Mouse (Mus musculus) kidney, adult 18-20 months (tissue): Measurements from ENCODE around the gene Gnl1.
"Not testable (repeated sequence)": the region's sequence is repeated elsewhere in the genome, so short reads cannot be mapped to it uniquely, and the experiment has no call there.

Experiments used
- DNase-seq: peaks from one replicate; pipeline ENCODE4 v3.0.0; 2021

The Gnl1 gene

GRCm38 (mm10) chr17:35979401-35980362 is at the start of gene Gnl1, which contains the start of gene Prr3:
Gene Gnl1 (plus strand): TSS chr17:35979851.
Gene Prr3 (minus strand): TSS chr17:35980236.
- peak; percentile 96 for DNase-seq

DNA sequence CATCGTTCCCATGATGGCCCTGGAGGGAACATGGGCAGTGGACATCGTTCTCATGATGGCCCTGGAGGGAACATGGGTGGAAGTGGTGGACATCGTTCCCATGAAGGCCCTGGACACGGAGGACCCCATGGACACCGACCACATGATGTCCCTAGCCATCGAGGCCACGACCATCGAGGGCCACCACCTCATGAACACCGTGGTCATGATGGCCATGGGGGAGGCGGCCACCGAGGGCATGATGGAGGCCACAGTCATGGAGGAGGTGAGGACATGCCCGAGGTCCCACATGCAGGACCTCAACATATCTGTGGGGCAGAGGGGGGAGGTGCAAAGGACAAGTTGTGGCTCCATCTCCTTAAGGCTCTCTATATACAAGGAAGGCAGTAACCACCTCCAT is 49.0 kb upstream of the Gnl1 start:
- no peak for DNase-seq

DNA sequence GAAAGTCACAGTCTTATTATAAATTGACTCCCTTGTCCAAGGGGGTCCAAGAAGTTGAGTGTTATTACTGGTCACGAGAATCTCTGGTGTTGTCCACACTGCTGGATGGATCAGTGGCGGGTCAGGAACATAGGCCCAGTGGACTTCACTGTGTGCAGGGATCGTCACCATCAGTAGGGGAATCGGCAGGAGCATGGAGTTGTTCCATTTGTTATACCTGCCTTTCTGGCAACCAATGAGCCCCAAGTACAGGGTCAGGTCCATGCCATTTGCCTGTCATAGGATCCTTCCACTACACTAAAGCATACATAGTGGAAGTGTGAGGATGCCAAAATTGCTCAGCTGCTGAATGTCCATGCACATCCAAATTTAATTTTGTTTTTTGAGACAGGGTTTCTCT is 47.0 kb upstream of the Gnl1 start:
- no peak for DNase-seq

- DNase-seq = not testable (repeated sequence)
These were observed 43.9 kb upstream of the Gnl1 start for GRCm38 (mm10) chr17:35935763-35936162.

- DNase-seq = peak; percentile 57
These were observed 41.8 kb upstream of the Gnl1 start for GRCm38 (mm10) chr17:35937700-35938348.

GRCm38 (mm10) chr17:35939108-35939507 is 40.5 kb upstream of the Gnl1 start:
- no peak for DNase-seq

- DNase-seq = no peak
These were observed 39.7 kb upstream of the Gnl1 start for GRCm38 (mm10) chr17:35939941-35940340.

DNA sequence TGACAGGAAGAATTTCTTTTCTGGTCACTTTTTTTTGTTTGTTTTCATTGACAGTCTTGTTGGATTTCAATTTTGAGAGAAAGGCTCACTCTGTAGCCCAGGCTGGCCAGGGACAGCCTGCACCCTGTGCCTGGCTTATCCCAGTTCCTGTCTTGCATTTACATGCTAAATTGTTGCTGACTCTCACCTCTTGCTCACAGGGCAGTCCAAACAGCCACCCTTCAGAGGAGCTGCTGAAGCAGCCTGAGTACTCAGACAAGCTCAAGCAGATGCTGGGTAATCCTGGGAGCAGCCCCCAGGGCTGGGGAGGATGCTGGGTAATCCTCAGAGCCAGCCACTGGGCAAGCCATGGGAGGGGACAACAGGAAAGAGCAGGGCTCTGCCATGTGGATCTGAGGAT is 28.7 kb upstream of the Gnl1 start:
- not testable (repeated sequence) for DNase-seq

DNA sequence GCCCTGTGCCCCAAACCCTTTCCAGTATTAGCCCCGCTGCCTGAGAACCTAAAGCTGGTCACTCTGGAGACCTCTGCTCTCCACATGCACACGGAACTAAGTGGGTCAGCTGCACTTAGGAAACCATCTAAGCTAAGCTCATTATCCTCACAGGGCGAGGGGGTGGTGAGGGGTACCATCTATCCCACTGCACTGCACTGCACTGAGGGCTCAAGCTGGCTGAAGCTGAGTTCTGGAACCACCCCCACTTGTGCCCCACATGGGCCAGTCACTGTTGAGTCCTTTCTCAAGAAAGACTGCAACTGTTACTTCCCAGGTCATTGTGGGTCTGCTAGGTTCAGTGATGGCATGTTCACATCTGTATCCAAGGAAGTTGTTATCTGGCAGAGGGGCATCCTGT is 27.1 kb upstream of the Gnl1 start:
- DNase-seq = not testable (repeated sequence)

DNA sequence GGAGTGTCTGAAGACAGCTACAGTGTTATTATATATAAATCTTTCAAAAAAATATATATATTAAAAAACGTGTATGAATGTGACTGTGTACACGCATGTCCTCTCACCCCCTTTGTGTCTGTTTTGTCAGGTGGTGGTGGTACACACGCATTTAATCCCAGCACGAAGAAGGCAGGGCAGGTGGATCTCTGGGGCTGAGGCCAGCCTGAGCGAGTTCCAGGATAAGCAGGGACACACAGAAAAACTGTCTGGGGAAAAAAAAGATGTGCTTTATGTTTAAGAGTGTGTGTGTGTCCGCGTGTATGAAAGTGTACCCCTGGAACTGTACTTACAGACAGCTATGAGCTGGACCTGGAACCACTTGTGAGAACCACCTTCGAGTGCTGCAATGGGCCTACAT is 25.0 kb upstream of the Gnl1 start:
- no peak for DNase-seq

DNA sequence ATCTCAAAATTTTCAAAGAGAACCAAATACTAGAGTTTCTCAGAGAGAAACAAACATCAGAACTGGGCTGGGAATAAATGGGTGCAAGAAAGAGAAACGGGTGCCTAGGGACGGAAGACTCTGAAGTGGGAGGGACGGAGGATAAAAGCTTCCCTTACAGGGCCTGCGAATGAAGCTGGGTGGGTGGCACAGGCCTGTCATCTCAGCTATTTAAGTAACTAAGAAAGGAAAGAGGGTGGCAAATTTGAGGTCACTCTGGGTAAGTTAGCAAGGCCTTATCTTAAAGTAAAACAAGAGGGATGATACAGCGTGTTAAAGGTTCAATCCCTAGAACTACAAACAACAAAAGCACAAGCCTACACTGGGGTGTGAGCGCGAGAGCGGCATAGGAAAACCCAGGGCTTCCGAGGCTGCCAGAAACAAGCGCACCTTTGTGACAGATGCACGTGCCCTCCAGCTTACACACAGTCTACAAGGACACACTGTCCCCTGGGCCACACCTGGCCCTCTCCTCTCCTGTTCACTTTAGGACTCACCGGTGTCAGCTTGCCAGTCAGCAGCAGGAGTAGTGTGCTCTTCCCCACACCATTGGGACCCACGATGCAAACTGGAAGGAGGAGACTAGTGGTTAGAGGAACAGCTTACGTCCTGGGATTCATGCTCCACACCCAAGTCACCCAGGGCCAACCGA is 21.0 kb upstream of the Gnl1 start:
- DNase-seq = no peak

DNA sequence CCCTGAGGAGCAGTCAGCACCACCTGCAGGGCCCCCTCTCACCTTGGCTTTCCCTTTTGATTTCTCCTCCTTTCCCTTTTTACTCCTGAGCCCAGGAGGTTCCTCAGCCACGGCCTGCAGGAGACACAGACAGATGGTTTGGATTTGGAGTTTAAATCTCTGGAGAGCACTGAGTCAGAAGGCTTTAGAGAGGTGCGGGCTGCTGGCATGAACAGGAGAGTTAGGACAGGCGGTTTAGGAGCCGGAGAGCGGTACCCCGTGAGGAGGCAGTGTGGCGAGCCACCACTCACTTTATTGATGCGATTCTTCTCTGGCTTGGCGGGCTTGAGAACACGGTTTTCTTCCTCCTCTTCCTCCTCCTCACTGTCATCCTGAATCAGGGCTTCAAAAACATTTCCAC is 16.4 kb upstream of the Gnl1 start:
- no peak for DNase-seq

- DNase-seq = no peak
These were observed 12.0 kb upstream of the Gnl1 start for GRCm38 (mm10) chr17:35967621-35968020.

GRCm38 (mm10) chr17:35969418-35970389 is 9.9 kb upstream of the Gnl1 start, which contains the start of gene Abcf1:
Gene Abcf1 (minus strand): TSS chr17:35969761.
- peak; percentile 99 for DNase-seq

- DNase-seq = no peak
These were observed 7.5 kb upstream of the Gnl1 start for GRCm38 (mm10) chr17:35972131-35972530.

DNA sequence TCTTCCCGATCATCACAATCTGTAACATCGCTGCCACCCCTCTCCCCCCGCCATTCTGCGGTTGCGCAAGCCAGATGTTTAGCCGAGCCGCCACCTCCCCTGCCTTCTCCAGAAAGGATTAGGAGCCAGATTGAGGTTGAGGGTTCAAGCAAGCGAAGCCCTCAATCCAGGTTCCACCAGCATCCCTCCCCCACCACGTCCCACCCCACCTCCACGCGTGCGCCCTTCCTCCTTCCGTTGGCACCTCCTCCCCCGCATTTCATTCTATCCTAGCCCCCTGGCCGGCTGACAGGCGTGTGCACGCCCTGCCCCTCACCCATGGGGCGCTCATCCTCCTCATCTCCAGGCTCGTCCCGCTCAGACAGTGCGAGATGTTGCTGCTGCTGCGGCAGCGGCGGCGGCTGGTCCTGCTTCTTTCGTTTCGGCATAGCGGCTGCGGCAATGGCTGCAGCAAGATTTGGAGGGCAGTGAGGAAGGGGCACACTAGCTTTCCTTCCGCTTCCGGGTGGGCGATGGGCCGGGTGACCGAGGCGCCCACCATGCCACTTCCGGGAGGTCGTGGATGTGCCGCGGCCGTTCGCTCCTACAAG is 745 bp upstream of the Gnl1 start:
- no peak for DNase-seq

GRCm38 (mm10) chr17:35980363-35980754 is 708 bp downstream of the Gnl1 start:
- peak; percentile 62 for DNase-seq

- no peak for DNase-seq
These were observed 2.1 kb downstream of the Gnl1 start for GRCm38 (mm10) chr17:35981776-35982175.

GRCm38 (mm10) chr17:35991781-35992180 is 12.1 kb downstream of the Gnl1 start:
- DNase-seq = no peak

GRCm38 (mm10) chr17:35993675-35994074 is 14.0 kb downstream of the Gnl1 start:
- peak; percentile 80 for DNase-seq

DNA sequence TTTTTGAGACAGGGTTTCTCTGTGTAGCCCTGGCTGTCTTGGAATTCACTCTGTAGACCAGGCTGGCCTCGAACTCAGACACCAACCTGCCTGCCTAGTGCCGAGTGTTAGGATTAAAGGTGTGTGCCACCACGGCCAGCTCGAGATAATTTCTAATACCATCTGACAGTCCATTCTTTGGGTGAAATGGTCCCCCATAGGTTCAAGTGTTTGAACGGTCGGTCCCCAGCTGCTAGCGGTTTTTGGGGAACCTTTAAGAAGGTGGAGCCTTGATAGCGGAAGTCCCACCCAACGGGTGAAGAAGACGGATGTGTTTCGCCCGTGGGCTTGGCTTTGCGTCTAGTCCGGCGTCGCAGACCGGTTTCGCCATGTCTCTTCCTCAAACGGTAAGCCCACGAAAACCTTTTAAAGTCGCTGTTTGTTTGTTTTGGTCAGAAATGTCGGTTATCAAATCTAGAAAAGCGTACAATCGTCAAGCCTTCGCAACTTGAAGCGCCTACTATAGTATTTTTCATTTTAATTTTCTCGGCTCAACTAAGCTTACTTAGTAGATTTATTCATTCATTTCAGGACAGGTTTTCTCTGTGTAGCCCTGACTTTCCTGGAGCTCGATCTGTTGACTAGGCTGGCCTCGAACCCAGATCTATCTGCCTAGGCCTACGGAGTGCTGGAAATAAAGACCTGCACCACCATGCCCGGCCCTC is 14.7 kb downstream of the Gnl1 start:
- DNase-seq = peak; percentile 84
